Mouse (Mus musculus) monocyte, adult 5-6 weeks (primary cell): ENCODE measurements around the gene Pla2r1. TPM values are rescaled to one million over a fixed set of nuclear protein-coding genes. Genes with fewer than 3 reads are reported as not detected.

Experiments used
- ATAC-seq: fragments of 153-309, 156-312 bp; replicated peaks from 2 replicates; pipeline ENCODE4 v1.8.0; 2017; ENCODE audit warnings: mild to moderate bottlenecking; ENCODE audit not compliant: low TSS enrichment, insufficient number of reproducible peaks, severe bottlenecking, poor library complexity, low FRiP score
- total RNA-seq: library from RNA; stranded (forward); fragments of 200-1000, 200-491, 200-594 nt; gene quantifications from 3 replicates; pipeline ENCODE4 v1.2.3, GENCODE M21; 2017

Pla2r1 gene
- total RNA-seq = not detected in 3 replicates

- no peak for ATAC-seq
These were observed at the start of gene Pla2r1 for GRCm38 (mm10) chr2:60552902-60553682. Pla2r1 (minus strand) TSS chr2:60553308.

GRCm38 (mm10) chr2:60601326-60601725, 48.2 kb upstream of the Pla2r1 start:
- no peak for ATAC-seq

- no peak for ATAC-seq
These were observed 47.8 kb upstream of the Pla2r1 start for GRCm38 (mm10) chr2:60600863-60601262.

GRCm38 (mm10) chr2:60583416-60583815, 30.3 kb upstream of the Pla2r1 start:
- no peak for ATAC-seq

GRCm38 (mm10) chr2:60554561-60554960, 1.5 kb upstream of the Pla2r1 start:
- no peak for ATAC-seq

- ATAC-seq = no peak
These were observed 769 bp downstream of the Pla2r1 start for GRCm38 (mm10) chr2:60552177-60552901.

- no peak for ATAC-seq
These were observed 1.4 kb downstream of the Pla2r1 start for GRCm38 (mm10) chr2:60551673-60552072.

- no peak for ATAC-seq
These were observed 2.6 kb downstream of the Pla2r1 start for GRCm38 (mm10) chr2:60550521-60550920.

- no peak for ATAC-seq
These were observed 3.3 kb downstream of the Pla2r1 start for GRCm38 (mm10) chr2:60549851-60550250.

- no peak for ATAC-seq
These were observed 7.0 kb downstream of the Pla2r1 start for GRCm38 (mm10) chr2:60546082-60546481.

- no peak for ATAC-seq
These were observed 9.1 kb downstream of the Pla2r1 start for GRCm38 (mm10) chr2:60544006-60544405.

GRCm38 (mm10) chr2:60541745-60542144, 11.4 kb downstream of the Pla2r1 start:
- ATAC-seq = no peak

GRCm38 (mm10) chr2:60540346-60540745, 12.8 kb downstream of the Pla2r1 start:
- ATAC-seq = no peak

- ATAC-seq = no peak
These were observed 14.4 kb downstream of the Pla2r1 start for GRCm38 (mm10) chr2:60538710-60539109.

- no peak for ATAC-seq
These were observed 14.8 kb downstream of the Pla2r1 start for GRCm38 (mm10) chr2:60538274-60538673.

GRCm38 (mm10) chr2:60534755-60535154, 18.4 kb downstream of the Pla2r1 start:
- no peak for ATAC-seq

- ATAC-seq = no peak
These were observed 20.1 kb downstream of the Pla2r1 start for GRCm38 (mm10) chr2:60533026-60533425.

GRCm38 (mm10) chr2:60532495-60532894, 20.6 kb downstream of the Pla2r1 start:
- ATAC-seq = no peak

- ATAC-seq = no peak
These were observed 37.3 kb downstream of the Pla2r1 start for GRCm38 (mm10) chr2:60515817-60516216.

GRCm38 (mm10) chr2:60514863-60515262, 38.2 kb downstream of the Pla2r1 start:
- ATAC-seq = no peak
